Mouse (Mus musculus): ENCODE measurements at regions not wholly inside any gene's neighbourhood (a gene's known extent, or its start where the extent isn't known, plus 50 kb on each side); places are given as distances from the start of the nearest gene placed in this dataset.

GRCm38 (mm10) chr8:35877581-35877980 is 112.0 kb downstream of the Gm19410 start:
- no peak for DNase-seq (ENCODE audit: low spot score in 2 of 2)

GRCm38 (mm10) chr8:35881810-35882209 is 116.2 kb downstream of the Gm19410 start:
- DNase-seq (ENCODE audit: low spot score in 2 of 2): peak in 1 of 2 experiments; percentile 8

GRCm38 (mm10) chr8:35882638-35883455 is 117.3 kb downstream of the Gm19410 start:
- DNase-seq (ENCODE audit: low spot score in 2 of 2): no peak

- no peak for DNase-seq (ENCODE audit: low spot score in 2 of 2)
Measured at GRCm38 (mm10) chr8:35883456-35883780, 117.8 kb downstream of the Gm19410 start.

- no peak for DNase-seq (ENCODE audit: low spot score in 2 of 2)
Measured at GRCm38 (mm10) chr8:35884545-35884944, 119.0 kb downstream of the Gm19410 start.

GRCm38 (mm10) chr8:35890083-35890482 is 124.5 kb downstream of the Gm19410 start:
- no peak for DNase-seq (ENCODE audit: low spot score in 2 of 2)

- no peak for DNase-seq (ENCODE audit: low spot score in 2 of 2)
Measured at GRCm38 (mm10) chr8:35891769-35892168, 126.2 kb downstream of the Gm19410 start.

- DNase-seq (ENCODE audit: low spot score in 2 of 2): no peak
Measured at GRCm38 (mm10) chr8:35898493-35898892, 132.9 kb downstream of the Gm19410 start.

- no peak for DNase-seq (ENCODE audit: low spot score in 2 of 2)
Measured at GRCm38 (mm10) chr8:35901490-35901889, 135.9 kb downstream of the Gm19410 start.

GRCm38 (mm10) chr8:35904711-35905450 is 139.3 kb downstream of the Gm19410 start:
- DNase-seq (ENCODE audit: low spot score in 2 of 2): no peak

GRCm38 (mm10) chr8:35907998-35908397 is 142.4 kb downstream of the Gm19410 start:
- no peak for DNase-seq (ENCODE audit: low spot score in 2 of 2)

GRCm38 (mm10) chr8:35912264-35912663 is 146.7 kb downstream of the Gm19410 start:
- DNase-seq (ENCODE audit: low spot score in 2 of 2): no peak

GRCm38 (mm10) chr8:35915878-35916518 is 150.4 kb downstream of the Gm19410 start:
- DNase-seq (ENCODE audit: low spot score in 2 of 2): no peak

- DNase-seq (ENCODE audit: low spot score in 2 of 2): no peak
Measured at GRCm38 (mm10) chr8:35917573-35917972, 152.0 kb downstream of the Gm19410 start.

- DNase-seq (ENCODE audit: low spot score in 2 of 2): no peak
Measured at GRCm38 (mm10) chr8:35919451-35919850, 153.9 kb downstream of the Gm19410 start.

- DNase-seq (ENCODE audit: low spot score in 2 of 2): no peak
Measured at GRCm38 (mm10) chr8:35919859-35920675, 154.5 kb downstream of the Gm19410 start.

- no peak for DNase-seq (ENCODE audit: low spot score in 2 of 2)
Measured at GRCm38 (mm10) chr8:35924026-35924425, 158.4 kb downstream of the Gm19410 start.

GRCm38 (mm10) chr8:35927408-35927871 is 161.8 kb downstream of the Gm19410 start:
- no peak for DNase-seq (ENCODE audit: low spot score in 2 of 2)

- no peak for DNase-seq (ENCODE audit: low spot score in 2 of 2)
Measured at GRCm38 (mm10) chr8:35930291-35930690, 164.7 kb downstream of the Gm19410 start.

GRCm38 (mm10) chr8:35933186-35934114 is 167.9 kb downstream of the Gm19410 start:
- no peak for DNase-seq (ENCODE audit: low spot score in 2 of 2)

All from urinary bladder, postnatal 36 days (tissue).